Mouse (Mus musculus): ENCODE results near the gene Olfml2b. TPM values are rescaled to one million over a fixed set of nuclear protein-coding genes. Genes with fewer than 3 reads are reported as not detected.

The Olfml2b gene
- polyA plus RNA-seq, 1 experiment, result 15.0 TPM

DNA sequence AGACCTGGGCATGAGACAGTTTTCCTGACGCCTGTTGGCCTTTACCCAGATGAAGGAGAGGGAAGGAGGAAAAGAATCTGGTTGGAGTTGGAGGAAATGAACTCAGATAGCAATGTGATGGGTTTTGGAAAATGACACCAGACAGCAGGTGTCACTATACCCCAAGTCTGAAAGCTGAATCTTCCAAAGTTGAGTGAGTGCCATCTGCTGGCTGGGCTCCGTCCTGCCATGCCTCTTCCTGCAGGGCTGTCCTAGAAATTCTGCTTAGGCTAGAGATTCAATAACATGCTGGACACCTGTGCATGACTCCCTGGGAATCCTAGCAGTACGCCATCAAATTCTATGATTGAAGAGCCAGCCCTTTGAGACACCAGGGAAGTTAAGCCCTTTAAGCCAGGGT is 11.9 kb upstream of the Olfml2b start:
- H3K79me3 ChIP-seq (ENCODE audit: low read depth), result no peaks in the 10 kb centered on the region
- no peak overlapping the region for H3ac ChIP-seq (ENCODE audit: control insufficient read depth, insufficient read length, low read depth)
- no peak for TF ChIP-seq MYOD1 (IDR thresholded peaks at IDR 0.05; ENCODE audit: control insufficient read depth, insufficient read length, low read depth)
- TF ChIP-seq CEBPB (IDR thresholded peaks at IDR 0.05; ENCODE audit: low read depth), result no peak
- peak; percentile 81 for TF ChIP-seq CTCF (IDR thresholded peaks at IDR 0.05; ENCODE audit: control insufficient read depth, insufficient read depth, insufficient read length)
- TF ChIP-seq MAX (IDR thresholded peaks at IDR 0.05), result peak; percentile 47
- no peak for TF ChIP-seq FOSL1 (IDR thresholded peaks at IDR 0.05; ENCODE audit: insufficient read depth, low read length, poor library complexity, severe bottlenecking)
- no peak for TF ChIP-seq USF1 (IDR thresholded peaks at IDR 0.05; ENCODE audit: low read depth)
- TF ChIP-seq MYOG (IDR thresholded peaks at IDR 0.05; ENCODE audit: control insufficient read depth, extremely low read depth, insufficient read length), result no peak
- no peaks in the 10 kb centered on the region for H3K79me2 ChIP-seq (ENCODE audit: control insufficient read depth, insufficient read depth)
- H3K27me3 ChIP-seq (ENCODE audit: control insufficient read depth, insufficient read depth, insufficient read length), result no peaks in the 10 kb centered on the region
- H3K4me3 ChIP-seq (ENCODE audit: insufficient read depth, poor library complexity, severe bottlenecking), result no peak overlapping the region
- H3K36me3 ChIP-seq (ENCODE audit: control insufficient read depth, insufficient read depth), result no peaks in the 10 kb centered on the region

- TF ChIP-seq MAX (IDR thresholded peaks at IDR 0.05) (no peak), MYOD1 (IDR thresholded peaks at IDR 0.05; ENCODE audit: control insufficient read depth, insufficient read length, low read depth) (no peak), CEBPB (IDR thresholded peaks at IDR 0.05; ENCODE audit: low read depth) (no peak), USF1 (IDR thresholded peaks at IDR 0.05; ENCODE audit: low read depth) (no peak)
- Histone ChIP-seq H3K79me3 (ENCODE audit: low read depth) (no peaks in the 10 kb centered on the region), H3K79me2 (ENCODE audit: control insufficient read depth, insufficient read depth) (no peaks in the 10 kb centered on the region), H3K27me3 (ENCODE audit: control insufficient read depth, insufficient read depth, insufficient read length) (no peaks in the 10 kb centered on the region), H3K36me3 (ENCODE audit: control insufficient read depth, insufficient read depth) (no peaks in the 10 kb centered on the region), H3K4me3 (ENCODE audit: insufficient read depth, poor library complexity, severe bottlenecking) (no peak overlapping the region), H3ac (ENCODE audit: control insufficient read depth, insufficient read length, low read depth) (no peak overlapping the region)
Observed at GRCm38 (mm10) chr1:170632856-170633255, 11.5 kb upstream of the Olfml2b start.

GRCm38 (mm10) chr1:170638941-170639340 is 5.4 kb upstream of the Olfml2b start:
- H3K36me3 ChIP-seq (ENCODE audit: control insufficient read depth, insufficient read depth), result no peaks in the 10 kb centered on the region
- no peaks in the 10 kb centered on the region for H3K27me3 ChIP-seq (ENCODE audit: control insufficient read depth, insufficient read depth, insufficient read length)
- H3K79me2 ChIP-seq (ENCODE audit: control insufficient read depth, insufficient read depth), result no peaks in the 10 kb centered on the region
- TF ChIP-seq MYOD1 (IDR thresholded peaks at IDR 0.05; ENCODE audit: control insufficient read depth, insufficient read length, low read depth) (no peak), CTCF (IDR thresholded peaks at IDR 0.05; ENCODE audit: control insufficient read depth, insufficient read depth, insufficient read length) (no peak), CEBPB (IDR thresholded peaks at IDR 0.05; ENCODE audit: low read depth) (no peak), MAX (IDR thresholded peaks at IDR 0.05) (no peak), FOSL1 (IDR thresholded peaks at IDR 0.05; ENCODE audit: insufficient read depth, low read length, poor library complexity, severe bottlenecking) (no peak), USF1 (IDR thresholded peaks at IDR 0.05; ENCODE audit: low read depth) (no peak), MYOG (IDR thresholded peaks at IDR 0.05; ENCODE audit: control insufficient read depth, extremely low read depth, insufficient read length) (no peak)
- no peak overlapping the region for H3ac ChIP-seq (ENCODE audit: control insufficient read depth, insufficient read length, low read depth)
- no peak overlapping the region for H3K4me3 ChIP-seq (ENCODE audit: insufficient read depth, poor library complexity, severe bottlenecking)
- no peaks in the 10 kb centered on the region for H3K79me3 ChIP-seq (ENCODE audit: low read depth)

DNA sequence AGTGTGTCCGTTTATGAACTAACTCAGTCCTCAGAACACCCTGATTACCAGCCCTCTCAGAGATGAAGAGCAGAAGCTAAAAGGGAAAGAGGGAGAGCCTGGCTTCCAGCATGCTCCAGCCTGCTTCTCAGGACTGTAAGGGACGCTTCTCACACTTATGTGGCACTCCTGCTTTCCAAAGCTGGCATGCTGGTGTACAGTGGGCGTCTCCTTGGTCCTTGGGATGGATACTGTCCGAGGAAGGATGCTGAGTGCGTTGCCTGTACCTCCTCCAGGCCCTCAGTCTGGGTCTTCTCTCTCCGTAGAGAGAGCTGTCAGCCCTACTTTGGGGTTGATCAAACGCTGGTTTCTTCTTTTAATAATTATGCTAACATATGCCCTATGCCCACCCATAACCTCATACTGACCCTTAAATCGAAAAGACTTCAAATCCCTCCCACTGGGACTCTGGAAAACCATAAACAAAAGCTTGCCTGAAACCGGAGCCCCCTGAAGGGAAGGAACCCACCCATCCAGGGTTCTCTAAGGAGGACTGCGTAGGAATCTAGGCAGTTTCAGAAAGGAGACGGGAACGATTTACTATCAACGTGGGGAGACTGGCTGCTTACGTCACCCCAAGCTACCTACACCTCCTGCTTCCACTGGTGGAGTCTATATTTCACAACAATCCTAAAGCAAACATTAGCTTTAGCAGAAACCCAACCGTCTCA is 1.7 kb downstream of the Olfml2b start:
- H3K36me3 ChIP-seq (ENCODE audit: control insufficient read depth, insufficient read depth), result no peaks in the 10 kb centered on the region
- TF ChIP-seq CEBPB (IDR thresholded peaks at IDR 0.05; ENCODE audit: low read depth) (no peak), USF1 (IDR thresholded peaks at IDR 0.05; ENCODE audit: low read depth) (no peak), MYOD1 (IDR thresholded peaks at IDR 0.05; ENCODE audit: control insufficient read depth, insufficient read length, low read depth) (no peak), FOSL1 (IDR thresholded peaks at IDR 0.05; ENCODE audit: insufficient read depth, low read length, poor library complexity, severe bottlenecking) (no peak), CTCF (IDR thresholded peaks at IDR 0.05; ENCODE audit: control insufficient read depth, insufficient read depth, insufficient read length) (no peak), MAX (IDR thresholded peaks at IDR 0.05) (no peak), MYOG (IDR thresholded peaks at IDR 0.05; ENCODE audit: control insufficient read depth, extremely low read depth, insufficient read length) (no peak)
- H3K27me3 ChIP-seq (ENCODE audit: control insufficient read depth, insufficient read depth, insufficient read length), result no peaks in the 10 kb centered on the region
- no peaks in the 10 kb centered on the region for H3K79me2 ChIP-seq (ENCODE audit: control insufficient read depth, insufficient read depth)
- H3K4me3 ChIP-seq (ENCODE audit: insufficient read depth, poor library complexity, severe bottlenecking), result no peak overlapping the region
- no peaks in the 10 kb centered on the region for H3K79me3 ChIP-seq (ENCODE audit: low read depth)
- H3ac ChIP-seq (ENCODE audit: control insufficient read depth, insufficient read length, low read depth), result no peak overlapping the region

- Histone ChIP-seq H3ac (ENCODE audit: control insufficient read depth, insufficient read length, low read depth) (no peak overlapping the region), H3K79me2 (ENCODE audit: control insufficient read depth, insufficient read depth) (no peaks in the 10 kb centered on the region), H3K27me3 (ENCODE audit: control insufficient read depth, insufficient read depth, insufficient read length) (no peaks in the 10 kb centered on the region), H3K79me3 (ENCODE audit: low read depth) (no peaks in the 10 kb centered on the region), H3K4me3 (ENCODE audit: insufficient read depth, poor library complexity, severe bottlenecking) (no peak overlapping the region), H3K36me3 (ENCODE audit: control insufficient read depth, insufficient read depth) (no peaks in the 10 kb centered on the region)
- TF ChIP-seq USF1 (IDR thresholded peaks at IDR 0.05; ENCODE audit: low read depth), result no peak
- TF ChIP-seq CEBPB (IDR thresholded peaks at IDR 0.05; ENCODE audit: low read depth), result no peak
- TF ChIP-seq MYOD1 (IDR thresholded peaks at IDR 0.05; ENCODE audit: control insufficient read depth, insufficient read length, low read depth), result no peak
- no peak for TF ChIP-seq MYOG (IDR thresholded peaks at IDR 0.05; ENCODE audit: control insufficient read depth, extremely low read depth, insufficient read length)
- TF ChIP-seq CTCF (IDR thresholded peaks at IDR 0.05; ENCODE audit: control insufficient read depth, insufficient read depth, insufficient read length), result no peak
Observed at GRCm38 (mm10) chr1:170646606-170647287, 2.4 kb downstream of the Olfml2b start.
